ENCODE assay signal across 8 mouse cellular contexts in genomic region chr13:40731179-40731841, GRCm38 (mm10). TPM values are rescaled to one million over a fixed set of nuclear protein-coding genes. Genes with fewer than 3 reads are reported as not detected.
DNase-seq lines count a peak whose midpoint lies in the region; ATAC-seq and TF ChIP-seq lines count a peak whose summit lies in the region.

No protein-coding gene starts in this region.

- peaks cover 3% of the 10 kb centered on the region for H3K4me1 ChIP-seq in liver, adult 2 months (ENCODE audit: control insufficient read depth, insufficient read depth, low read length)
- 0 out of 2 replicates have a peak, but pooled peaks cover 5% of the 10 kb centered on the region for H3K4me1 ChIP-seq in liver, embryonic 11.5 days (replicated peaks; ENCODE audit: control insufficient read depth, insufficient read depth, low read length)
- peaks cover 22% of the 10 kb centered on the region for H3K4me1 ChIP-seq in neural tube, embryonic 12.5 days

- no peak for TF ChIP-seq POLR2A in liver, adult 2 months (IDR thresholded peaks at IDR 0.05; ENCODE audit: extremely low read depth, insufficient read depth, low read length)

- TF ChIP-seq CTCF in liver, adult 2 months (IDR thresholded peaks at IDR 0.05; ENCODE audit: low read depth, low read length), result no peak

- no peaks in the 10 kb centered on the region for H3K79me2 ChIP-seq in liver, adult 2 months (ENCODE audit: control insufficient read depth, insufficient read depth, low read length)

- WGBS in liver, adult 2 months, result 2% methylated on average over 65 of the region's 74 CpGs
- WGBS in liver, embryonic 11.5 days, result under 1% methylated on average over 60 of the region's 74 CpGs
- WGBS in neural tube, embryonic 12.5 days, result under 1% methylated on average over 59 of the region's 74 CpGs

- H3K4me3 ChIP-seq in liver, adult 2 months (ENCODE audit: insufficient read depth, low read depth, low read length), result peak overlapping the region; percentile 72; the same call in 1 of the 2 replicates
- peak overlapping the region; percentile 48 for H3K4me3 ChIP-seq in liver, embryonic 11.5 days (ENCODE audit: low read depth, low read length)
- H3K4me3 ChIP-seq in neural tube, embryonic 12.5 days, result peak overlapping the region; percentile 54

- H3K27me3 ChIP-seq in liver, adult 2 months (ENCODE audit: control insufficient read depth, insufficient read depth, low read length), result peaks cover 49% of the 10 kb centered on the region
- H3K27me3 ChIP-seq in liver, embryonic 11.5 days (replicated peaks; ENCODE audit: control insufficient read depth, insufficient read depth, low read length), result peaks cover 98% of the 10 kb centered on the region
- peaks cover 58% of the 10 kb centered on the region for H3K27me3 ChIP-seq in neural tube, embryonic 12.5 days (replicated peaks)

- H3K4me2 ChIP-seq in liver, embryonic 11.5 days, result peak overlapping the region; percentile 70
- peak overlapping the region; percentile 63 for H3K4me2 ChIP-seq in neural tube, embryonic 12.5 days (replicated peaks)

- H3K27ac ChIP-seq in liver, adult 2 months (replicated peaks; ENCODE audit: insufficient read depth, low read depth, low read length), result no peak overlapping the region
- no peak overlapping the region for H3K27ac ChIP-seq in liver, embryonic 11.5 days (ENCODE audit: low read depth, low read length)
- H3K27ac ChIP-seq in neural tube, embryonic 12.5 days, result peak overlapping the region; percentile 89

- DNase-seq in liver, adult 2 months (ENCODE audit: extremely low read depth, low read depth, low spot score), result no peak
- no peak for DNase-seq in liver
- DNase-seq in embryo, embryonic 11 days, result peak; percentile 76
- peak; percentile 34 to 57 for DNase-seq in heart, postnatal 36 days
- DNase-seq in liver, embryonic 11.5 days (ENCODE audit: low spot score), result peak; percentile 63
- DNase-seq in right cerebral cortex, postnatal 14 days, result no peak

- intact Hi-C loops in heart, postnatal 36 days (cut with DNase I), result loop anchor here (5.0 kb wide), 1 partner anchor 876 kb away; the partner anchor contains the start of gene Tmem170b

- H3K36me3 ChIP-seq in liver, adult 2 months (ENCODE audit: control insufficient read depth, insufficient read depth, low read length), result no peaks in the 10 kb centered on the region
- no peaks in the 10 kb centered on the region for H3K36me3 ChIP-seq in liver, embryonic 11.5 days (ENCODE audit: control insufficient read depth, insufficient read depth, low read length)
- no peaks in the 10 kb centered on the region for H3K36me3 ChIP-seq in neural tube, embryonic 12.5 days

- ATAC-seq in liver, embryonic 11.5 days (replicated peaks; ENCODE audit: low FRiP score), result no peak
- peak; percentile 49 for ATAC-seq in neural tube, embryonic 12.5 days (ENCODE audit: low FRiP score, low read depth)
- no peak for ATAC-seq in activated CD4-positive, CD25-positive, alpha-beta regulatory T cell, adult 4 months

- H3K9me3 ChIP-seq in liver, embryonic 11.5 days (ENCODE audit: control insufficient read depth, low read length), result no peaks in the 10 kb centered on the region
- no peaks in the 10 kb centered on the region for H3K9me3 ChIP-seq in neural tube, embryonic 12.5 days

- no peak overlapping the region for H3K9ac ChIP-seq in liver, adult 2 months (ENCODE audit: low read depth, low read length)
- H3K9ac ChIP-seq in liver, embryonic 11.5 days (ENCODE audit: low read depth, low read length), result no peak overlapping the region
- H3K9ac ChIP-seq in neural tube, embryonic 12.5 days, result peak overlapping the region; percentile 90

RNA-seq across cellular contexts. Expression of gene Tfap2a, which starts 6.9 kb away (rescaled TPM):
- total RNA-seq in liver, adult 2 months (2014; rRNA removed), result not detected in 2 replicates
- 0.05 TPM in 1 of 2 replicates, not detected in the other for polyA plus RNA-seq in liver, adult 2 months (2012; rRNA removed)
- total RNA-seq in heart, postnatal 36 days (2021), result under 1 TPM; 0.11 to 0.36 TPM
- 0.22 and 0.34 TPM in 2 replicates for polyA plus RNA-seq in liver, embryonic 11.5 days (2014; fragmentation: Nextera tagmentation; extraction: Ambion mirVana)
- polyA plus RNA-seq in neural tube, embryonic 12.5 days (2016; fragmentation: Nextera tagmentation; extraction: Ambion mirVana), result 15.5 and 21.6 TPM in 2 replicates
- polyA plus RNA-seq in activated CD4-positive, CD25-positive, alpha-beta regulatory T cell, adult 4 months (2017; shearing (Covaris generic)), result not detected

Comparison
In these comparisons a context has a peak if more than half of its experiments do, and no peak if none do; other contexts are left out.
1. DNase-seq: peak in embryo, embryonic 11 days (single experiment), heart, postnatal 36 days (2 of 2) and liver, embryonic 11.5 days (single experiment); none in liver, adult 2 months (single experiment), liver (single experiment) and right cerebral cortex, postnatal 14 days (single experiment).
2. RNA of gene Tfap2a, which starts 6.9 kb away (polyA plus RNA-seq): 15.5 to 21.6 TPM in neural tube, embryonic 12.5 days; 0.22 to 0.34 TPM in liver, embryonic 11.5 days, 0.05 TPM in liver, adult 2 months and not detected in activated CD4-positive, CD25-positive, alpha-beta regulatory T cell, adult 4 months; every median in the first group is over 10 times any median in the second.
3. Peak in every context shown above with its lines, with median percentiles within 50 percentile points of each other: H3K4me3 ChIP-seq.